In the genomic region with DNA sequence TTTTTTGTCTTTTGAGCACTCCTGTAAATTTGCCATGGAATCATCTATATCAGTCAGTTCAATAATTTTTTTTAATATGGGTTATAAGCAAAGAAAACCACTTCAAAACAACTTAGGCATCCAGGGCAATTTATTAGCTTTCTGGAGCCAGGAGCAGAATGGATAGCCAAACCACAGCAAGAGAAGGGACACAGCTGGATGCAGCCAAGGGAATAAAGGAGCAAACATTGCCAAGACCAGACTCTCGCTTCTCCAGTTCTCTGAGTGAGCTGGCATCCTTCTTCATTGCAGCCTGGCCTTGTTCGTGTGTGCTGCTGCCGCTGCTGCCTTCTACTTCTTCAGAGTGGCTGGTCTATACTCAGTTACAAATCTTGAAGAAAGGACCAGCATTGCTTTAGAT, we compare ENCODE assay signal across 13 mouse cellular contexts.
A peak's percentile ranks its signal among the peaks of the same experiment; 100 is the strongest.
DNase-seq lines count a peak whose midpoint lies in the region; ATAC-seq and TF ChIP-seq lines count a peak whose summit lies in the region.
"Had no signal": no experiment of that assay in that cellular context is flagged by ENCODE, and none has a peak within 500 bp of the region (broad histone marks: within the 10 kb centered on the region; RNA-seq: fewer than 3 reads in every experiment).

No protein-coding gene starts in this region.

- peak overlapping the region; percentile 30; the same call in 1 of the 2 replicates for H3K27ac ChIP-seq in heart, postnatal 0 days (ENCODE audit: low read depth)
- peak overlapping the region; percentile 76 for H3K27ac ChIP-seq in lung, postnatal 0 days (ENCODE audit: low read length)
- peak overlapping the region; percentile 83 for H3K27ac ChIP-seq in stomach, postnatal 0 days (replicated peaks)
- H3K27ac ChIP-seq: gastrocnemius, adult 2 months; liver, embryonic 12.5 days; midbrain, embryonic 12.5 days had no signal

- H3K9me3 ChIP-seq in heart, postnatal 0 days (replicated peaks; ENCODE audit: control insufficient read depth, low read length) = no peaks in the 10 kb centered on the region
- no peaks in the 10 kb centered on the region for H3K9me3 ChIP-seq in lung, postnatal 0 days (ENCODE audit: low read length)
- no peaks in the 10 kb centered on the region for H3K9me3 ChIP-seq in stomach, postnatal 0 days (ENCODE audit: control insufficient read depth, low read length)
- H3K9me3 ChIP-seq: G1E; liver, embryonic 12.5 days; midbrain, embryonic 12.5 days had no signal

- H3K27me3 ChIP-seq in heart, postnatal 0 days (ENCODE audit: control insufficient read depth, insufficient read depth, low read length) = no peaks in the 10 kb centered on the region
- H3K27me3 ChIP-seq in lung, postnatal 0 days (replicated peaks; ENCODE audit: insufficient read depth, low read length) = no peaks in the 10 kb centered on the region
- no peaks in the 10 kb centered on the region for H3K27me3 ChIP-seq in stomach, postnatal 0 days (ENCODE audit: control insufficient read depth, insufficient read depth, low read length)
- H3K27me3 ChIP-seq: liver, embryonic 12.5 days; midbrain, embryonic 12.5 days had no signal

- TF ChIP-seq CTCF in heart, postnatal 0 days (IDR thresholded peaks at IDR 0.05; ENCODE audit: low read depth) = no peak
- no peak for TF ChIP-seq CTCF in lung, postnatal 0 days (IDR thresholded peaks at IDR 0.05)
- no peak for TF ChIP-seq CTCF in lung, adult 2 months (IDR thresholded peaks at IDR 0.05; ENCODE audit: insufficient read depth, low read length)
- no peak for TF ChIP-seq CTCF in stomach, postnatal 0 days (IDR thresholded peaks at IDR 0.05; ENCODE audit: low read depth)

- H3K36me3 ChIP-seq in heart, postnatal 0 days (replicated peaks; ENCODE audit: control insufficient read depth, insufficient read depth, low read length) = no peaks in the 10 kb centered on the region
- no peaks in the 10 kb centered on the region for H3K36me3 ChIP-seq in lung, postnatal 0 days (ENCODE audit: insufficient read depth, low read length)
- H3K36me3 ChIP-seq in stomach, postnatal 0 days (ENCODE audit: control insufficient read depth, insufficient read depth, low read length) = no peaks in the 10 kb centered on the region
- H3K36me3 ChIP-seq: liver, embryonic 12.5 days; midbrain, embryonic 12.5 days had no signal

- DNase-seq in adrenal gland, adult (ENCODE audit: inconsistent age in 2 of 2, low spot score in 1 of 2) = peak; percentile 38 to 70
- DNase-seq in adrenal gland, postnatal 4 days (ENCODE audit: low spot score in 2 of 2) = no peak
- DNase-seq in heart, postnatal 0 days (ENCODE audit: low spot score) = no peak
- no peak for DNase-seq in heart, postnatal 4 days
- DNase-seq in lung, postnatal 0 days (ENCODE audit: low spot score) = peak; percentile 60
- no peak for DNase-seq in lung, adult 2 months
- no peak for DNase-seq in stomach, postnatal 0 days (ENCODE audit: low spot score)
- DNase-seq in embryo, embryonic 9.5 days (ENCODE audit: extremely low spot score) = no peak
- DNase-seq: cerebellum, adult 9-11 months; gastrocnemius, adult 2 months had no signal

- no peak for TF ChIP-seq EP300 in heart, postnatal 0 days (IDR thresholded peaks at IDR 0.05; ENCODE audit: low read depth)
- no peak for TF ChIP-seq EP300 in lung, postnatal 0 days (IDR thresholded peaks at IDR 0.05)
- no peak for TF ChIP-seq EP300 in stomach, postnatal 0 days (optimal IDR thresholded peaks at IDR 0.05)

- H3K4me3 ChIP-seq in heart, postnatal 0 days (ENCODE audit: low read depth, low read length) = no peak overlapping the region
- no peak overlapping the region for H3K4me3 ChIP-seq in lung, postnatal 0 days (ENCODE audit: low read depth, low read length)
- H3K4me3 ChIP-seq in lung, adult 2 months (replicated peaks; ENCODE audit: extremely low read depth, low read depth, low read length) = no peak overlapping the region
- H3K4me3 ChIP-seq in stomach, postnatal 0 days (ENCODE audit: low read depth, low read length) = no peak overlapping the region
- H3K4me3 ChIP-seq: gastrocnemius, adult 2 months; liver, embryonic 12.5 days; midbrain, embryonic 12.5 days had no signal

- no peak overlapping the region for H3K4me2 ChIP-seq in heart, postnatal 0 days (ENCODE audit: low read depth, low read length)
- no peak overlapping the region for H3K4me2 ChIP-seq in lung, postnatal 0 days (replicated peaks; ENCODE audit: low read depth, low read length)
- H3K4me2 ChIP-seq in stomach, postnatal 0 days (replicated peaks; ENCODE audit: low read depth) = no peak overlapping the region
- H3K4me2 ChIP-seq: liver, embryonic 12.5 days; midbrain, embryonic 12.5 days had no signal

- no peaks in the 10 kb centered on the region for H3K4me1 ChIP-seq in heart, postnatal 0 days (ENCODE audit: control insufficient read depth, insufficient read depth)
- H3K4me1 ChIP-seq in lung, postnatal 0 days (ENCODE audit: insufficient read depth, low read depth, low read length) = peaks cover 4% of the 10 kb centered on the region; the same call in 1 of the 2 replicates
- H3K4me1 ChIP-seq in lung, adult 2 months (ENCODE audit: control insufficient read depth, insufficient read depth, low read length) = peaks cover 3% of the 10 kb centered on the region; the same call in 1 of the 2 replicates
- no peaks in the 10 kb centered on the region for H3K4me1 ChIP-seq in stomach, postnatal 0 days (replicated peaks; ENCODE audit: control insufficient read depth, insufficient read depth)
- H3K4me1 ChIP-seq: liver, embryonic 12.5 days; midbrain, embryonic 12.5 days had no signal

- no peak for TF ChIP-seq POLR2A in lung, adult 2 months (IDR thresholded peaks at IDR 0.05; ENCODE audit: borderline replicate concordance, extremely low read depth, low read depth, low read length)

- no peak for ATAC-seq in heart, postnatal 0 days (ENCODE audit: insufficient read depth, low read depth)
- peak; percentile 30; the same call in 1 of the 2 replicates for ATAC-seq in lung, postnatal 0 days
- no peak for ATAC-seq in stomach, postnatal 0 days (ENCODE audit: low FRiP score, low TSS enrichment)
- ATAC-seq: liver, embryonic 12.5 days had no signal

- 82% methylated on average over 3 of the region's 3 CpGs for WGBS in heart, postnatal 0 days
- WGBS in lung, postnatal 0 days = 61% methylated on average over 3 of the region's 3 CpGs
- WGBS in lung, adult 2 months = 60% methylated on average over 3 of the region's 3 CpGs
- WGBS in stomach, postnatal 0 days = 34% methylated on average over 3 of the region's 3 CpGs

- no peak overlapping the region for H3K9ac ChIP-seq in heart, postnatal 0 days (replicated peaks; ENCODE audit: low read depth, low read length)
- H3K9ac ChIP-seq in lung, postnatal 0 days (replicated peaks; ENCODE audit: low read depth) = no peak overlapping the region
- H3K9ac ChIP-seq in stomach, postnatal 0 days (ENCODE audit: low read length) = no peak overlapping the region
- H3K9ac ChIP-seq: liver, embryonic 12.5 days; midbrain, embryonic 12.5 days had no signal

Comparison
In these comparisons a context has a peak if more than half of its experiments do, and no peak if none do; other contexts are left out.
1. DNase-seq: peak in adrenal gland, adult (2 of 2) and lung, postnatal 0 days (single experiment); none in adrenal gland, postnatal 4 days (0 of 2), heart, postnatal 0 days (single experiment), heart, postnatal 4 days (single experiment), lung, adult 2 months (single experiment), stomach, postnatal 0 days (single experiment) and embryo, embryonic 9.5 days (single experiment).
2. H3K27ac ChIP-seq: peak in every context shown above with its lines; median percentile 83 in stomach, postnatal 0 days; 76 in lung, postnatal 0 days; 30 in heart, postnatal 0 days.